Mouse (Mus musculus): Measurements from ENCODE around the gene Gm4981. TPM values are rescaled to one million over a fixed set of nuclear protein-coding genes. Genes with fewer than 3 reads are reported as not detected.

Gm4981 gene
- polyA plus RNA-seq, 1 experiment = not detected

DNA sequence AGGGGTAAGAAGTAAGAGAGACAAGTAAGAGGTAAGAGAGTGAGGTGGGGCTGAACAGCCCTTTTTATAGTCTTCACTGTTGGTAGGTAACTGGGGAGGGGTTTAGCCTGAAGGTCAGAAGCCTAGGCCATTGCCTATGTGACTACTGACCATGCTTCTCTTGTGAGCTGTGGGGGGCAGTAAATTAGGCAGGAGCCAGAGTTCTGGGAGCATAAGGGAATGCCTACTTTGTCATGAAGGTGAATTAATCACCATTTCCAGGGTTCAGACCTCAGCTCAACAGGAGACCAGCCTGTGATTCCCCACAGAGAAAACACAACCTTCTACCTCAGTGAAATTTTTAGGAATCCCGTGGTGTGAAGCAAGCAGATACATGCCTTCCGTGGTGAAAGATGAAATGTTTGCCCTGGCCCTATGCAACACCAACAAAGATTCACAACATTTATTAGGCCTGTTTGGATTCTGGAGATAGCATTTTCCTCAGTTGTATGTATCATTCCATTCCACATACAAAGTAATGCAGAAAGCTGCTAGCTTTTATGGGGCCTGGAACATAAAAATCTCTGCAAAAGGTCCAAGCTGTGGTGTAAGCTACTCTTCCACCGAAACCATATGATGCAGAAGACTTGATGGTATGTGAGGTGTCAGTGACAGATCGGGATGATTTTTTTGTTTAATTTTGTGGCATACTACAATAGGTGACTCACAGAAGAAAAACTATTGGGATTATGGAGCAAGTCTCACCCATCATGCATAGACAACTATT is 29.7 kb downstream of the Gm4981 start:
- Histone ChIP-seq H3K4me1 (ENCODE audit: control insufficient read depth, insufficient read depth, low read length) (no peaks in the 10 kb centered on the region), H3K4me3 (ENCODE audit: insufficient read depth, low read depth, low read length) (no peak overlapping the region)
- 92% methylated on average over 4 of the region's 4 CpGs for WGBS

DNA sequence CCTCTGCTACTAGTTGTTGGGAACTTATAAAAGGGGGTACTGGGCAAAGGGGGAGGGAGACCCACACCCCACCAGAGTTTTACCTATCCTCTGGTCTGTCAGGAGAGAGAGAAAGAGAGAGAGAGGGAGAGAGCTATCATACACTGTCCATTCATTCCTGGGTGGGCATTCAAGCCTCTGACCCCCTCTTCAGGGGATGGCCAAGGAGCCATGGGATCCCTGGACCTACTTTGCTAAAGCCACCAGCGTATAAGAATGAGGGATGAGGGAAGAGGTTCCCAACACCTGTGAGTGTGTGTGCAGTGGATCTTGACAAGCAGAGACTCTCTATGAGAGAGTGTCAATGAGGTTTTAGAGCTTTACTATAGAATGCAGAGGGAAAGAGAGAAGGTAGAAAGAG is 30.5 kb downstream of the Gm4981 start:
- no peak overlapping the region for H3K4me3 ChIP-seq (ENCODE audit: insufficient read depth, low read depth, low read length)
- no peaks in the 10 kb centered on the region for H3K4me1 ChIP-seq (ENCODE audit: control insufficient read depth, insufficient read depth, low read length)
- TF ChIP-seq POLR2A (IDR thresholded peaks at IDR 0.05; ENCODE audit: insufficient read depth, low read depth, low read length) (no peak), CTCF (IDR thresholded peaks at IDR 0.05; ENCODE audit: insufficient read depth, low read depth, low read length) (no peak)
- H3K27ac ChIP-seq (ENCODE audit: insufficient read depth, low read depth, low read length) = no peak overlapping the region
- 28% methylated on average over 1 of the region's 1 CpGs for WGBS

More for the DNA sequence above, 29.7 kb downstream of the Gm4981 start:
- no peak overlapping the region for H3K27ac ChIP-seq (ENCODE audit: insufficient read depth, low read depth, low read length)
- TF ChIP-seq CTCF (IDR thresholded peaks at IDR 0.05; ENCODE audit: insufficient read depth, low read depth, low read length) (no peak), POLR2A (IDR thresholded peaks at IDR 0.05; ENCODE audit: insufficient read depth, low read depth, low read length) (no peak)

Other genes with a start within 250 kb of the Gm4981 start
- gene AW822073, start 11.8 kb downstream of the Gm4981 start, polyA plus RNA-seq (2012; ENCODE audit: insufficient read depth, insufficient read length, low replicate concordance, missing spikeins) = not detected in 2 replicates
- gene Duxf3, start 4.0 kb downstream of the Gm4981 start, polyA plus RNA-seq (2012; ENCODE audit: insufficient read depth, insufficient read length, low replicate concordance, missing spikeins) = not detected in 2 replicates
- not detected in 2 replicates for gene Gcc2, start 18.8 kb upstream of the Gm4981 start, polyA plus RNA-seq (2012; ENCODE audit: insufficient read depth, insufficient read length, low replicate concordance, missing spikeins)
- not detected in 2 replicates for gene Lims1, start 86.8 kb upstream of the Gm4981 start, polyA plus RNA-seq (2012; ENCODE audit: insufficient read depth, insufficient read length, low replicate concordance, missing spikeins)
- gene Ranbp2, start 210.2 kb upstream of the Gm4981 start, polyA plus RNA-seq (2012; ENCODE audit: insufficient read depth, insufficient read length, low replicate concordance, missing spikeins) = 82.6 TPM in 1 of 2 replicates, not detected in the other

Data from olfactory bulb, adult 2 months (tissue).